Mouse (Mus musculus) embryonic fibroblast, embryonic 13.5 days (primary cell): Measurements from ENCODE around the gene Trp63. TPM values are rescaled to one million over a fixed set of nuclear protein-coding genes. Genes with fewer than 3 reads are reported as not detected.

ENCODE experiments used
- H3K27ac ChIP-seq: 2 replicates; pipeline ENCODE4 v1.5.1; 2012; ENCODE audit warnings: low read length, control low read depth, inconsistent platforms; ENCODE audit not compliant: insufficient read depth
- H3K4me1 ChIP-seq: 2 replicates; pipeline ENCODE4 v1.6.1; 2011; ENCODE audit warnings: low read length; ENCODE audit not compliant: control insufficient read depth, insufficient read depth
- H3K4me3 ChIP-seq: 2 replicates; pipeline ENCODE4 v1.5.1; 2011; ENCODE audit warnings: mild to moderate bottlenecking, control low read depth, low read length; ENCODE audit not compliant: insufficient read depth
- CTCF ChIP-seq: IDR thresholded peaks from 2 replicates; pipeline ENCODE4 v1.5.1; 2011; ENCODE audit warnings: mild to moderate bottlenecking, control low read depth, low read length, moderate library complexity, borderline replicate concordance; ENCODE audit not compliant: insufficient read depth
- POLR2A ChIP-seq: IDR thresholded peaks from 2 replicates; pipeline ENCODE4 v1.6.1; 2011; ENCODE audit warnings: low read depth, mild to moderate bottlenecking, control low read depth, low read length, moderate library complexity
- polyA plus RNA-seq: library from polyadenylated mRNA; stranded (reverse); fragments of >200 nt; gene quantifications from 2 replicates; pipeline ENCODE4 v1.2.4, GENCODE M21; 2011; ENCODE audit warnings: low read depth; ENCODE audit not compliant: missing spikeins, insufficient read length

Gene Trp63
- polyA plus RNA-seq, 1 experiment: 0.18 TPM

DNA sequence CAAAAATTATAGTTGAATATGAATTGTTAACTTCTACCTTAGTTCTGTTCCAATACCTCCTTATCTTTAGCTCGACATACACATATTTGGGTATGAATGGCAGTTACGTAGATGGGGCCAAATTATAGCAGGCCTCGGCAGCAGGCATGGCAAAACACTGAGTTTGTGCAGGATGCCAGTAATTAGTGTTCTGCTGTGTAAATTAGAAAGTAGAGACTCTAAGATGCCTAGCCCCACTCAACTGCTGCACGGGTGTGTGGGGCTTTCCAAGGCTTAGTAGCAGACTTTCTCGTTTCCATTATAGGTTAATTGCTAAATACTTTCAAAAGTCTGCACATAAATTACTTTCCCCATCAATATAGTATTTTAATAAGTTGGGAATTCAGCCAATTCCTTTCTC, 82.0 kb downstream of the Trp63 start:
- no peak for TF ChIP-seq POLR2A
- TF ChIP-seq CTCF: no peak
- Histone ChIP-seq H3K27ac (no peak overlapping the region), H3K4me1 (no peaks in the 10 kb centered on the region), H3K4me3 (no peak overlapping the region)

DNA sequence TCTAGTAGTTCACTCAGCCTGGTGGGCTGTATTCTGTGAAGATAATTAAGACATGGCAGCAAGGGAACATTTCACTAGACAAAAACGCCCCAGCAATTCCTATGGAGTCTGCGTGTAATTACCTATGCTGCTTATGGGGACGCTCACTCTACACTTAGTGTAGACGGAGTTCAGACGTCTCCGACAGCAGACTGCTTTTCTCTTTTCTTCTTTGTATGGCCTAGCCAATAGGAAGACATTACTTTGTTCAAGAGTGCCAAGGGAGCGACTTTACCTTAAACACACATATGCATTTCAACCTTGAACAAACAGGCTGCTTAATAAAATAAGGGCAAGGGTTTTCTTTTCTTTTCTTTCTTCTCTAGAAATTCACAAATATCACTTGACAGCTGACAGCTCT, 91.0 kb downstream of the Trp63 start:
- Histone ChIP-seq H3K4me1 (peaks cover 7% of the 10 kb centered on the region), H3K27ac (no peak overlapping the region), H3K4me3 (no peak overlapping the region)
- TF ChIP-seq POLR2A: no peak
- no peak for TF ChIP-seq CTCF

- H3K4me3 ChIP-seq: no peak overlapping the region
- TF ChIP-seq CTCF: no peak
- no peak for TF ChIP-seq POLR2A
- H3K27ac ChIP-seq: peak overlapping the region; percentile 49; the same call in 1 of the 2 replicates
- peaks cover 7% of the 10 kb centered on the region for H3K4me1 ChIP-seq
These were observed 93.9 kb downstream of the Trp63 start for GRCm38 (mm10) chr16:25777501-25777900.

DNA sequence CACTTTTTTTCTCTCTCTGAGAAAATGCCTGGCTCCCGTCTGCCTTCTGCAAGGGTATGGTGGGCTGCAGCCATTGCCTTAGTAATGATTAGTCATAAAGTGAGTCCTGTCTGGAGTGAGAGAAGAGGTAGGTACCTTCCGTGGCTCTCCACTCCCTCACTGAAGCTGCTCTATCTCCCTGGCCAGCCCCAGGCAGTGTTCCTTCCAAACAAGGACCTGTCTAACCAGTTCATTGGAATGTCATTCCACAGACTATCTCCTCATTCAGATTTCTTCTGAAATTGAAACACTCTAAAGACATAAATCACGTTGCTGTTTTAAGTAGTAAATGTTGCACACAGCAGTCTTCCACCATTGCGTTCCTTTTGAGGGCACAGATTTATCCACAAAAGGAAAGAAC, 96.4 kb downstream of the Trp63 start:
- H3K4me3 ChIP-seq: no peak overlapping the region
- no peak for TF ChIP-seq CTCF
- TF ChIP-seq POLR2A: no peak
- H3K27ac ChIP-seq: peak overlapping the region; percentile 18; the same call in 1 of the 2 replicates

GRCm38 (mm10) chr16:25784246-25784645, 100.7 kb downstream of the Trp63 start:
- 0 out of 2 replicates have a peak, but pooled peaks cover 2% of the 10 kb centered on the region for H3K4me1 ChIP-seq
- TF ChIP-seq POLR2A (no peak), CTCF (no peak)
- H3K4me3 ChIP-seq: no peak overlapping the region
- peak overlapping the region; percentile 53; the same call in 1 of the 2 replicates for H3K27ac ChIP-seq

More for the DNA sequence above, 96.4 kb downstream of the Trp63 start:
- peaks cover 7% of the 10 kb centered on the region for H3K4me1 ChIP-seq

DNA sequence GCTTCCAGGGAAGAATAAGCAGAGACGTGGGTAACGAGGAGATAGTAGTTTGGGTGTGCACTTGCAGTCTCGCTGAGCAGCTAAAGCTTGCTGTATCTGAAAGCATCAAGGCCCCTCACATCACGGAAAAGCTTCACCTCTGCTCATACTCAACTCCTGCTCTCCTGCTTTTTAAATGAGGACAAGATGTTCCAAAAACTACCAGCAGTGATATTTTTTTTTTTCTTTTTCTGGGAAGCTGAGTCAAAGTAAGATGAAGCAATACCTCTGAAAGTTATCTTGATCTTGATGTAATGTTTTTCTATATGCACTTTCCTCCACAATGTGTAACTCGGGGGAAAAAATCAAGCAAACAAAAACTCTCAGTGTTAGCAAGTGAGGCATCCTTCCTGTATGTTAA, 102.9 kb downstream of the Trp63 start:
- Histone ChIP-seq H3K4me3 (no peak overlapping the region), H3K4me1 (0 out of 2 replicates have a peak, but pooled peaks cover 2% of the 10 kb centered on the region), H3K27ac (peak overlapping the region; percentile 60)
- no peak for TF ChIP-seq CTCF
- no peak for TF ChIP-seq POLR2A

DNA sequence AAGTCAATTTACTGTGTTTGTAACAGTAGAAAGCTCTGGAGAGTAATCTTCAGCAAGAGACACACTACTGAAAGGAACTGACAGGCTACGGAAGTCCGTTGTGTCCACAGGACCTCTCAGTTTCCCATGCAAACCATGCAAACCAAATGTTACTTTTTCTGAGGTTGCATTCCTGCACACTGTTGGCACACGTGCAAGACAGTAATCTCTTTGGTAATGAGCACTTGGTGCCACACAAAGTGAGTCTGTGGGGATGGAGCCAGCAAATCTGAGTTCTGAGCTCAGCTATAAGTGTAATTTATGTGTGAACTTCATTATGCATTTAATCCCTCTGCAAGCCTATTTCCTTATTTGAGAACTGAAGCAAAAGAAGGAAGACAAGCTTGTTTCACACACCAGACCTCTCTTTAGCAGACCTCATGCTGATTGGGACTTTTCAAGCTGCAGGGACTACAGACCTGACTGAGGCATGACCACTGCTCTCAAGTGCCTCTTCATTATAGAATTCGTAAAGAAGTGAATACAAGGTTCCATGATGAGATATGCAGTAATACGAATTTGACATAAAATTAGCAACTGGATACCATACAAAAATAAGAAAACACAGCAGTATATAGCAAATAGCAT, 109.2 kb downstream of the Trp63 start:
- H3K4me1 ChIP-seq: no peaks in the 10 kb centered on the region
- no peak for TF ChIP-seq POLR2A
- no peak for TF ChIP-seq CTCF
- no peak overlapping the region for H3K4me3 ChIP-seq
- H3K27ac ChIP-seq: no peak overlapping the region

DNA sequence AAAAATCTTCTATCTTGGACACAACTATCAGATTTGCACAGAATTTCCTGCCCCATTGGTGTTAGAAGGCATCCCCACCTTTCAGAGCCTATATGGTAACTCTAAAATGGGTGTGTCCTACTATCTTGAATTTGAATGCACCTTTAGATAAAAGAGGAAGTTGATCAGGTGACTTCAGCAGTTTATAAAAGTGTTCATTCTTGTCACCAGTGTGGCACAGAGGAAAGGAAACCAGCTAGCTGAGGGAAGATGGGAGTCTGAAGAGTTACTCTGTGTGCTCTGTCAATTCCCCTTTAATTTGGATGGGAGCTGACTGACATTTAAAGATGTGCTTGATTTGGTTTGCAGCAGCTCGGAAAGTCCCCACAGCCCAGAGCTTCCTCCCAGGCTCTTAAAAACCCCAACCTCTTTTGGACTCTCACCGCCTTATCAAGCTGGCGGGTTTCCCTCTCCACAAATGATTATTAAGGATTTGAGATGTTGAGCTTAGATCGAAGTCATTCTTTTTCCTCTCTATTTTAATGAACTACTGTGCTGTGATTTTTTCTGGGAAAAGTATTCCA, 114.2 kb downstream of the Trp63 start:
- no peak overlapping the region for H3K4me3 ChIP-seq
- H3K27ac ChIP-seq: no peak overlapping the region
- TF ChIP-seq POLR2A (no peak), CTCF (no peak)
- H3K4me1 ChIP-seq: no peaks in the 10 kb centered on the region

- TF ChIP-seq CTCF (no peak), POLR2A (no peak)
- H3K4me3 ChIP-seq: no peak overlapping the region
- no peaks in the 10 kb centered on the region for H3K4me1 ChIP-seq
- no peak overlapping the region for H3K27ac ChIP-seq
These were observed 116.1 kb downstream of the Trp63 start for GRCm38 (mm10) chr16:25799618-25800017.

- Histone ChIP-seq H3K4me1 (no peaks in the 10 kb centered on the region), H3K4me3 (no peak overlapping the region), H3K27ac (no peak overlapping the region)
- TF ChIP-seq CTCF (no peak), POLR2A (no peak)
These were observed 121.4 kb downstream of the Trp63 start for GRCm38 (mm10) chr16:25804955-25805354.
